Mouse (Mus musculus) cerebellum, adult (tissue): ENCODE measurements around the gene Ppm1l.
"Not testable (repeated sequence)": the region's sequence is repeated elsewhere in the genome, so short reads cannot be mapped to it uniquely, and the experiment has no call there.

Experiments
- ATAC-seq: cut with Nextera tagmentation; 2 replicates; pipeline ENCODE4 v1.9.2; 2017; ENCODE audit warnings: mild to moderate bottlenecking, moderate library complexity, mixed read lengths; ENCODE audit not compliant: insufficient number of reproducible peaks, low FRiP score, low TSS enrichment

The Ppm1l gene

DNA sequence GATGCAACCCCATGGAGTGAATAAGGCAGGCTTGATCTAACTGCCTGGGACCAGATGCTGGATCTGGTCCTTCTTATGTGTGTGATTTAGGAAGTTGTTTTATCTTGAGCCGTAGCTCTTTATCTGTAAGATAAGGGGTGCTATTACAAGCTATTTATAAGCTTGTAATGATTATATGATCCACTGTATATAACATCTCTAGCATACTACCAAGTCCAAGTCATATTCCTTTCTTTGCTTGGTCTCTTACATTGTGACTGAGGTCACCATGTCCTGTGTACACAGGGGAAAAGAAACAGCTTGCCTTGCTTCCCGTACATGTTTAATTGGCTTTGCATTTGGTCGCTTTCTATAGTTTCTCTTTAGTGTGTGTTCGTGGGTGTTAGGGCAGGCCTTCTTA lies 46.2 kb downstream of the Ppm1l start:
- no peak for ATAC-seq

DNA sequence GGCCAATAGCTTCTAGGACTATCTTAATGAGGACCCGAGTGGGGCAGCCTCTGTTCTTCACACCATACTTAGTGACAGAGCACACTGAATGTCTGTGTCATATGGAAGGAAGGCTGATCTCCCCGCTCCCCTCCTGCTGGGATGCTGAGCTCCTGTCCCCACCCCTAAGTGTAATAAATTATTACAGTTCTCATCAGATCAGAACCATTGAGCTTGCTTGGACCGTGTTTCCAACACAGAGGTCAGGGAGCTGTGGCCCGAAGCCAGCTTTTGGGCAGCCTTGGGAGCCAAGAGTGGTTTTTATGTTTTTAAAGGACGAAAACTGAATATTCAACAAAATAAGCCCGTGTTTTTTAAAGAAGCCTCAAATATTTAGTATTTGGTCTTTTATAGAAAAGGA lies 47.5 kb downstream of the Ppm1l start:
- no peak for ATAC-seq

DNA sequence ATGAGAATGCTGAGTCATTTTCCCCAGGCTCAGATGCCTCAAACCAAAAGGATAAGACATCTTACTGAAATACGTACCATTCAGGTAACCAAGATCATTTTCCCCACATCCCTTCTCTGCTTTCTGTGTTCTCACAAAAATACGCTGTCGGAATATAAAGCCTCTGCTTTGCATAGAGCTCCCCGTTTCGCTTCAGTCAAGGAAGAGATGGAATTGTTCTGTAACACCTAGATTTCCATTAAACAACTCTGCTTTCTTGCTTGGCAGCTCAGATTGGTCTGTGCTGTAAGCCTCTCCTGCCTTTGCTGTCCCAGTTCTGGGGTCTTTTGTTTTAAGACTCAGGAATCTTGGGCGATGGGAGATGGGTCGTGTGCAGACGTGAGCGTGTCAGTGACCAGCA lies 51.3 kb downstream of the Ppm1l start:
- no peak for ATAC-seq

DNA sequence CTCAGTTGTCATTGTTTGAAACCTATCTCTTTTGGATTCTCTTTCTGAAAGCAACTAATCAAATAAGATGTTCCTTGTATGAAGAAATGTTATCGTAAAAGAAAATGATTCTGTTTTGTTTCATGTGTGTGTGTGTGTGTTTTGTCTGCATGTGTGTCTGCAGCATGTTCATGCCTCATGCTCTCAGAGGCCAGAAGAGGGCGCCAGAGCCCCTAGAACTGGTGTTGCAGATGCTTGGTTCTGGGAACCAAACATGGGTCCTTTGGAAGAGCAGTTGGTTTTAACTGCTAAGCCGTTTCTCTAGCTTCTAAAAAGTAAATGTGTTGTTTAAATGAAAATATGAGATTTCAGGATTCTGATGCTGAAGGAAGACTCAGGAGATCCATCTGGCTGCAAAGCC lies 56.1 kb downstream of the Ppm1l start:
- ATAC-seq, result no peak

DNA sequence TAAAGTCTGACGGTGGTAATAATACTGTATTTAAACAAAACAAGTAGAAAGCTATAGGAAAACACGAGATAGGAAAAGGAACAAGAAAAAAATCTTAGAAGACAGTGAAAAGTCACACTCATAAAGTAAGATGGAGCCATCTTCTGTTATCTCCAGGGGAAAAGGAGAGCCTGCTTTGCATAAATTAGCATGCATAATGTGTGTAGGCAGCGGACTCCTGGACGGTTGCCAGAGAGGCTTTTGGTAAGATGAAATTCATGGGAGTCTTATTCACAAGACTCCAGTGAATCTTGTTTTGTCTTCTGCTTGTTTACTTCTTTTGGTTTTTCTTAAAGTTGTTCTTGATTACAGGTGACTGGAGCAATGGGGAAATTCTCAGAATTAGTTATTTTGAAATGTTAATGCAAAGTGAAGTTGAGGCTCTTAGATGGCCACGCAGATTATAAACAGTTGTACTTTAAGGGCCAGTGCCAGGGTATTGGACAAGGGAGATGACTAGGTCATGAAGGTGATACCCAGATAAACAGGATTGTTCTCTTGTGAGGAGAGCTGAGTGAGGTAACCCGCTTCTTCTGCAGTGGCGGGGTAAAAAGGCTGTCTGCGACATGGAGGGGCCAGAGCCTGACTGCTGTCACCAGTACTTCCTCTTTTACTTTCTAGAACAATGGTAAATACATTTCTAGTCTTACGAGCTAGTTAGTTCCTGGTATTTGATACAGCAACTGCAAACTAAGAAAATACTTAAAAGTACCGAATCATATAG lies 57.1 kb downstream of the Ppm1l start:
- no peak for ATAC-seq

DNA sequence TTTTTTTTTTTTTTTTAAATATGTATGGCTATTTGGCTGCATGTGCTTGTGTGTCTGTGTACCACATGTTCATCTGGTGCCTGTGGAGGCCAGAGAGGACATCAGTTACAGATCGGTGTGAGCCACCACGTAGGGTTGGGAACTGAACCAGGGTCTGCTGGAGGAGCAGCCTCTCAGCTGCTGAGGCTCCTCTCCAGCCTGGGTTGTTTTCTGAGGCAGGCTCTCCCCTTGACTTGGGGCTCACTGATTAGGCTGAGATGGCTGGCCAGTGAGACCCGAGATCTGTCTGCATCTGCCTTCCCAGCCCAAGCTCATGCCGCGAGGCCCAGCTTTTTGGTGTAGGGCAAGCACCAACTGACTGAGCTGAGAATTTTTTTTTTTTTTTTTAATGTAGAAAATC lies 57.9 kb downstream of the Ppm1l start:
- ATAC-seq, result no peak

DNA sequence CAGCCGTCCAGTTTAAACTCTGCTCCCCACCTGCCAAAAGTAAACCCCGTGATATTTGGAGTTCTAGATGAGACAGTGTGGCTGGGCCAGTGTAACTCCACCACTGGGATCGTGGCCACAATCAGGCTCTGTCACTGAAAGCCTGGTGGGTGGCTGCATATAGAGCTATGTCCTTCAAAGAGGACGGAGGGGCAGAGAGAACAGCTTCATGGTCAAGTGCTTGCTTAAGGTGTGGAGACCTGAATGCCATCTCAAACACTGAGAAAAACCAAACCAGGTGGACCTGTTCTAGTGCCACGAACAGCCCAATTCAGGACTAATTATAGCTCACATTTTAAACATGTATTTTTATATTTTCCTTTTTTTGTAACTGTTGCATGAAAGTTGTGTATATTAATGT lies 58.3 kb downstream of the Ppm1l start:
- no peak for ATAC-seq

DNA sequence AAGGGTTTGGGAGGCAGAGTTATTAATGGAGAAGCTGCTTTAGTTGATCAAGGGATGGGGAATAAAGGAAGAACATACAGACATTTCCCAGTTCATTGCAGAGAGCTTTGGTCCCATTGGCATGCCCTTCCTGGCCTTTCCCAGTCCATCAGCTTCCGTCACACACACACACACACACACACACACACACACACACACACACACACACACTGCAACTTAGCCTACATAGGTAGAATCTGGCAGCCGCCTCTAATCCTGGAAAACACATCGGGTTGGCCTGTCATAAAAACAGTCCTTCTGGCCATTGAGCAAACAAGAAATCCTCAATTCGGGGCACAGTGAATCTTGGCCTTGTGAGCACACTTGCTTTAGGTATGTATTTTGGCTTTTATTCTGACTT lies 64.6 kb downstream of the Ppm1l start:
- ATAC-seq, result no peak

DNA sequence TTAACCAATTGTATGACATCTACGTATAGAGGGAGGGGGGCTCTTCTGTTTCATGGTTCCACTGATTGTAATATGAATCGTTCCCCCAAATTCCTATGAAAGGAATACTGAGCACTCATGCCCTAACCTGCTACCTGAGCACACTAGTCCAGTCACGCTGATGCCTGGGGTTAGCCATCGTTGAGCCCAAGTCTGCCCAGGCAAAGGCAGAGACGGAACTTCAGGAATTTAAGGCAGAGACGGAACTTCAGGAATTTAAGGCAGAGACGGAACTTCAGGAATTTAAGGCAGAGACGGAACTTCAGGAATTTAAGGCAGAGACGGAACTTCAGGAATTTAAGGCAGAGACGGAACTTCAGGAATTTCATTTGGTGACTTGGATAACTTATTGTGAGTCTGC lies 75.2 kb downstream of the Ppm1l start:
- not testable (repeated sequence) for ATAC-seq

DNA sequence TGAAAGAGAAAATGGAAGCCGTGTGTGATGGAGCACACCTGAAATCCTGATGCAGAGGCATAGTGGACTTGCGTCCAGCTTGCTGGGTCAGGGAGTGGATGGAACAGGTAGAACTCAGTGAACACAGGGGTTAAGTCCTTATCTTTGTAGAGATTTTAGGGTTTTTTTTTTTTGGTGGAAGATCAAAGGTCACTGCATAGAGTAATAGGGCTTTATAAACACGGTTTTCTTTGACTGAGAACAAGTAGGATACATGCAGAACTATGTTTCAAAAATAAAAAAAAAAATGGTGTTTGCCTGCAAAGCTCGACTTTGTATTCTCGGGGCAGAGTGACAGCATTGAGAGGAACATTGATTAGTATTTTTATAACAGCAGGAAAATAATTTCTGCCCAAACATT lies 75.6 kb downstream of the Ppm1l start:
- ATAC-seq, result no peak

DNA sequence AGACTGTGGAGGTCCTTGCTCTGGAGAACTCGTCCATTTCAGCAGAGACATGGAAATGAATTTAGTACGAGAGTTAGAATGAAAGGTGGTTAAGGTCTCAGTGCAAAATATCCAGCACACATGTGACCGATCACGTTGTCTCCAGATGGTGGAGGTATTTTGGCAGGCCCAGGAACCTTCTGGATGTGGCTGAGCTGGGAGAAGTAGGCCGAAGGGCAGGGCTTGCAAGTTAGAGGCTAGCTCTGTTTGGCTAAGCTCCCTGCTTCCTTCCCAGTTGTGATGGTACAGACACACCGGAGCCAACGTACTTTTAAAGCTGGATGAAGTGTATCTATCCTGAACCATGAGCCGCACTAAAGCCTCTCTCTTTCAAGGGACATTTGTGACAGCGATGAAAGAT lies 76.4 kb downstream of the Ppm1l start:
- ATAC-seq, result no peak

DNA sequence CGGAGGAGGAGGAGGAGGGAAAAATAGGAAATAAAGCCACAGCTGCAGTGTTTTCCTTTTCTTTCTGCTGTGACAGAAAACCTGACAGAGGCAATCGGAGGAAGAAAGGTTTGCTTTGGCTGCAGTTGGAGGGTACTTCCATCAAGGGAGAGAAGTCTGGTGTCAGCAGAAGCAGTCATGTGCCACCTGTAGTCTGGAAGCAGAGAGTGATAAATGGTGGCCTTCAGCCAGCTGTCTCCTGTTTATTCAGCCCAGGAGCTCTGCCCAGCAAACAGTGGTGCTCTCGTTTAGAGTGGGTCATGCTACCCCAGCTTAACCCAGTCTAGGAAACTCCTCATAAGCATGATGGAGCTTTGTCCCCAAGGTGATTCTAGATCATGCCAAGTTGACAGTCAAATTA lies 77.3 kb downstream of the Ppm1l start:
- no peak for ATAC-seq

DNA sequence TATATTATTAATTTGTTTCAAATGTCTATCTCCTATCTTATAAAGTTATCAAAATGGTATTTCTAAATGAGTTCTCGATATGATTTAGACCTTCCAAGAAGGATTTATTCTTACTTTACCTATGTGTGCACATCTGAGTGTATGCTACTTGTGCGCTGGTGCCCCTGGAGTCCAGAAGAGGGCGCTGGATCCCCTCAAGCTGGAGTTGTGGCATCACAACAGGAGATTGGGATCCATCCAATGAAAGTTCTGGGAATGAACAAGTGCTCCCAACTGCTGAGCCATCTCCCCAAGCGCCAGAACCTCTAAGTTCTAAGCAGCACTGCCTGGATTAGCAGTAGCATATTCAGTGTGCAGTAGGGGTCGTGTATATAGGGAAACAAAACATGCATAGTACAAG lies 78.4 kb downstream of the Ppm1l start:
- no peak for ATAC-seq

DNA sequence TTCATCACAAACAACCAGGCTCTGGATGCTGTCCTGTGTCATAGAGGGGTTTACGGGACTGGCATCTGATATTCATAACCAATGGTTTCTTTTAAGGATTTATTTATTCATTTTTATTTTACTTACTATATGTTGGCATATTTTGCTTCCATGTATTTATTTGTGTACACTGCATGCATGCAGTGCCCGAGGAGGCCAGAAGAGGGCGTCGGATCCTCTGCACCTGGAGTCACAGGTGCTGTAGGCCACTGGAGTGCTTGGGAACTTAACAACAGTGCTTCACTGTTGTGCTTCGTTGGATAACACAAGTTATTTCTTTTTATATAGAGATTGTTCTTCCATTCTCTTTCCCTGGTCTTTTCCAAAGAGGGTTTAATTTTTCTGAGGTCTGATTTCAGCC lies 81.1 kb downstream of the Ppm1l start:
- no peak for ATAC-seq

DNA sequence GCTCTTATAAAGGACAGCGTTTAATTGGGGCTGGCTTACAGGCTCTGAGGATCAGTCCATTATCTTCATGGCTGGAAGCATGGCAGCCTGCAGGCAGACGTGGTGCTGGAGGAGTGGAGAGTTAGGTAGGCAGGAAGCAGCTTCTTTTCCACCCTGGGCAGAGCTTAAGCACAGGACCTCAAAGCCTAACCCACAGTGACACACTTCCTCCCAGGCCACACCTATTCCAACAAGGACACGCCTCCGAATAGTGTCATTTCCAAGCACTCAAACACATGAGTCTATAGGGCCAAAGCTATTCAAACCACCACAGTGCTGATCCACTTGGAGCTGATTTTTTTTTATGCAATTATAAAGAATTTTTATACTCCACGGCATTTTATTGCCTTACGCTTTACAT lies 82.7 kb downstream of the Ppm1l start:
- ATAC-seq, result no peak

DNA sequence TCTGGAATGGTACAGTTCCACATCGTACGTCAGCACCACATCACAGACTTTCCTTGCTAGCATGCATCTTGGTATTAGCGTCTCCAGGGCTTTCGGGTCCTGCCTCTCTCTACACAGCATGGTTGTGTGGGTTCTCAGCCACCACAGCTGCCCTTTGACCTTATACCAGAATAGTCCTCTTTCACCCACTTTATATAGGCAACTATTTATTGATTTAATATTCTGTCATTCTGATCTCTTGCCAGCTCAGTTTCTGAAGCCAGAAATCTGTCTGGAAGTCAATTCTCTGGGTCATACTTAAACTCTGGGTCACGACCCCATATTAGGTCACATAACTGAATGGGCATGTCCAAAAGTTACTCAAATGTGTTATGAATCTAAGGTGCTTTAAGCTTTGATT lies 86.5 kb downstream of the Ppm1l start:
- no peak for ATAC-seq

DNA sequence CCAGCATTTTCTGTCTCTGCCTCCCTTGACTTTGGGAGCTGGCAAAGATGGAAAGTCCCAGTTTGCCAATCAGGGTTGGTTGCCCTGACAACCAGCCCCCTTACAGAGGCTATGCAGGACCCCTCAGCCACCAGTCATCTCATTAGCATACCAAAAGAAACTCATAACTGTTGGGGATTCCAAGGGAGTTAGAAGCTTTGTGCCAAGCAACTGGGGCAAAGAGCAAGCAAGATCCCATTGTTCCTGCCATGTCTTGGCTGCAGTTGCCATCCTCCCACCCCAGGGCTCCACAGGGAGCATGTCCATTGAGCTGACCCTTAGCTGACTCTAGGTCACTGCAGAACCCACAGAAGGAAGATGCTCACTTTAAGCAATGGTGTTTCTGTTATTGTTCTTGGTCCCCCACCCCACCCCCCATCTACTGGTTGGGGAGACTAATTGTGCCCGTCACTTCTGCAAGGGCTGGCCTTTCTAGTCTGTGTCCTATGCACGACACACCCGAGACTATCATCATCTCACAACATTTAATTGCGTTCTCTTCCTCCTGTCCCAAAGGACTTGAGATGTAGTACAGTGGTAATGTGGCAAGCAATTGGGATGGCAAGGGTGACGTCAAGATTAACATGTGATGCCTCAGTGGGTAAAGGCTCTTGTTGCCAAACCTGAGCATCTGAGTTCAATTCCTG lies 89.7 kb downstream of the Ppm1l start:
- no peak for ATAC-seq

DNA sequence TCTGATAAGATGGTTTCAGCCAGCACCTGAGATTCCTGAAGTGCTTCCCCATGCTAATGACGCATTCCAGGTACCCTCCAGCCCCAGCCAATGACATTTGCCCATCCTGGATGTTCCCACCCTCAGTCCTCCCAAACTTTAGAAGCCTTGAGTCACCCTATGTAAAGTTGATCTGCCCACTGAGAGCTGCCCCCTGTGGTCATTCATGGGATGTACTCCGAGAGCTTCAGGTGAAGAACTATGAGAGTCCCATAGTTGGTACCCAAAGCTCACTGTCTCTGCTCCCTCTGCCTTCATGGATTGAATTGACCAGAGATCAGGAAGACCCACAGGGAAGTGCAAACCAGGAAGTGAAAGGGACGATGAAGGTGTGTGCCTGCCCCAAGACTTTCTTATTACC lies 91.4 kb downstream of the Ppm1l start:
- ATAC-seq, result no peak

DNA sequence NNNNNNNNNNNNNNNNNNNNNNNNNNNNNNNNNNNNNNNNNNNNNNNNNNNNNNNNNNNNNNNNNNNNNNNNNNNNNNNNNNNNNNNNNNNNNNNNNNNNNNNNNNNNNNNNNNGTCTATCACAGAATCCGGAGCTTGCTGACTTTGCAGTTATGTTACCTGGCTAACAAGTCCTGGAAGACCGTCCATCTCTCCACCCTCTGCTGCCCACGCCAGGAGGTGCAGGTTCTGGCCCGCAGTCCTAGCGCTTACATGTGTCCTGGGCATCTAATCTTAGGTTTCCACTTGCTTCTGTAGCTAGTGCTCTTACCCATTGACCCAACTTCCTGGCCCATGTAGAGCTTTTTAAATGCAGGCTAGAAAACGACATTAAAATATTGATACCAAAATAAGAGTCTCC lies 99.5 kb downstream of the Ppm1l start:
- peak; percentile 56; the same call in 1 of the 2 replicates for ATAC-seq

DNA sequence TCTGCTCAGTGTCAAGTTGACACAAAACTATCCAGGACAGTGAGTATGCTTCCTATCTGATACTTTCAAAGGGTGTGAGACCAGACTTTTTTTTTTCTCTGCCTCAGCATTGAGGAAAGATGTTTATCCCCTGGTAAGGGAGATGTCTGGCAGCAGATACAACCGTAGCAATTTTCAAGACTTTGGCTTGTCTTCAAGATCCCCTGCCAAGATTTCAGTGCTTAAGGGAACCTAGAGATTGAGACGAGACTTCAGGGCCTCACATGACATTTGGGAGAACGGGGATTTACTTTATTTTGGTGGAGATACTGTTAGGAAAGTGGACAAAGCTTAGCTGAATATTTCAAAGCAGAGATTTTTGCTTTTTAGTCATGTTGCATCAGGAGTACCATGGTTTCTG lies 106.1 kb downstream of the Ppm1l start:
- ATAC-seq, result no peak

DNA sequence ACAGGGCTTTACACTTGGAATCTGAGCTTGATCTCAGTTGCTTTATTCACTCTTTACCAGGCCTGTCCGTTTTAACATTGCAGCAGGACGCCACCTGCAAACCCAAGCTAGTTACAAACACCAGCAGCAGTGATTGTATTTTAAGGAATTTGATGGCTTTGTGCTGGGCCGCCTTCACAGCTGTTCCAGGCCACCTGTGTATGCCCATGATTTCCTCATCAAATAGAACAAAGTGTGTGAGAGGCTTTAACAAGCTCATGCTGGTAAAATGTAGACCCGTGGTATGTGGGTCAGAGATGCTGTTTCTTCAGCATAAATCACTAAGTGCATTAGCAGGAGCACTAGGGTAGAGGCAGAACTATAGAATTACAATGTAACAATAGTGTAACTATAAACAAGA lies 106.7 kb downstream of the Ppm1l start:
- ATAC-seq, result no peak

DNA sequence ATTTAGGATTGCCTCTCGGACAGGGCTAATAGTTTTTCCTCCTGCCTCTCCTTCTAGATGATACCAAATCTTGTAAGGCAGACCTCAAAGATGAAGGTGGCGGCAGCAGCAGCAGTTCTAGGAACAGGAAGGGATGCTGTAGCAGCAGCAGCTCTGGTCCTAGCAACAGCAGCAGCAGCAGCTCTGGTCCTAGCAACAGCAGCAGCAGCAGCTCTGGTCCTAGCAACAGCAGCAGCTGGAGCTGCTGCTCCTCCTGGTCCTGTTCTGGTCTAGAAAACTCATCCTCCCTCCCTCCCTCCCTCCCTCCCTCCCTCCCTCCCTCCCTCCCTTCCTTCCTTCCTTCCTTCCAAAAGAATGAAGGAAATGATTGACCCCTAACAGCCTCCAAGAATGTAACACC lies 108.1 kb downstream of the Ppm1l start:
- ATAC-seq, result not testable (repeated sequence)
